Mouse (Mus musculus): Measurements from ENCODE around the gene Id3.

- 0 out of 2 replicates have a peak, but pooled peaks have one; percentile 16 for TF ChIP-seq POLR2A (IDR thresholded peaks at IDR 0.05; ENCODE audit: control insufficient read depth, extremely low read depth, insufficient read depth, low read length, poor library complexity)
- TF ChIP-seq CTCF (IDR thresholded peaks at IDR 0.05; ENCODE audit: borderline replicate concordance, control insufficient read depth, extremely low read depth, insufficient read depth, low read length, poor library complexity): peak; percentile 46; the same call in 1 of the 2 replicates
These were observed 46.6 kb downstream of the Id3 start for GRCm38 (mm10) chr4:136189912-136190311.
